Mouse (Mus musculus) kidney, adult 2 months (tissue): ENCODE measurements at regions not wholly inside any gene's neighbourhood (a gene's known extent, or its start where the extent isn't known, plus 50 kb on each side); places are given as distances from the start of the nearest gene placed in this dataset.

Source experiments
- DNase-seq: peaks from one replicate; pipeline ENCODE4 v3.0.0; 2021
- H3K27ac ChIP-seq: fragments of 200-500 bp; 2 replicates; pipeline ENCODE4 v1.5.1; 2012; ENCODE audit warnings: low read depth, low read length, control low read depth, inconsistent platforms; ENCODE audit not compliant: insufficient read depth
- H3K27me3 ChIP-seq: fragments of 200-500 bp; replicated peaks from 2 replicates; pipeline ENCODE4 v1.6.1; 2012; ENCODE audit warnings: mild to moderate bottlenecking, moderate library complexity, low read length, inconsistent platforms; ENCODE audit not compliant: control insufficient read depth, insufficient read depth
- H3K36me3 ChIP-seq: fragments of 200-500 bp; 2 replicates; pipeline ENCODE4 v1.6.1; 2012; ENCODE audit warnings: mild to moderate bottlenecking, moderate library complexity, low read length, inconsistent platforms; ENCODE audit not compliant: control insufficient read depth, insufficient read depth
- H3K4me1 ChIP-seq: fragments of 200-500 bp; 2 replicates; pipeline ENCODE4 v1.6.1; 2011; ENCODE audit warnings: low read length; ENCODE audit not compliant: control insufficient read depth, insufficient read depth
- H3K4me3 ChIP-seq: fragments of 200-500 bp; 2 replicates; pipeline ENCODE4 v1.5.1; 2011; ENCODE audit warnings: mild to moderate bottlenecking, low read depth, low read length, control low read depth; ENCODE audit not compliant: insufficient read depth
- CTCF ChIP-seq: fragments of 200-500 bp; conservative IDR thresholded peaks from 2 replicates; pipeline ENCODE4 v1.5.1; 2011; ENCODE audit warnings: low read depth, mild to moderate bottlenecking, control low read depth, low read length, moderate library complexity, mixed read lengths; ENCODE audit not compliant: insufficient read depth, insufficient read length
- POLR2A ChIP-seq: fragments of 200-500 bp; IDR thresholded peaks from one replicate; pipeline ENCODE4 v1.6.1; 2011; ENCODE audit warnings: low read depth, low read length, control low read depth
- WGBS: fragments of 180-500 bp; shearing (Covaris S2); methylation state at CpG from one replicate; pipeline ENCODE4 v1.1.7; 2018; 5-methylcytosine and 5-hydroxymethylcytosine counted together

- Histone ChIP-seq H3K27ac (no peak overlapping the region), H3K4me1 (no peaks in the 10 kb centered on the region), H3K27me3 (no peaks in the 10 kb centered on the region), H3K36me3 (no peaks in the 10 kb centered on the region), H3K4me3 (no peak overlapping the region)
- DNase-seq: no peak
- TF ChIP-seq POLR2A: no peak
- no peak for TF ChIP-seq CTCF
- 72% methylated on average over 4 of the region's 4 CpGs for WGBS
Observed at GRCm38 (mm10) chr3:139947247-139947646, 741.8 kb downstream of the Stpg2 start.

GRCm38 (mm10) chr3:139949096-139949495 is 743.6 kb downstream of the Stpg2 start:
- peak; percentile 7 for DNase-seq
- no peak for TF ChIP-seq CTCF
- TF ChIP-seq POLR2A: no peak
- 58% methylated on average over 4 of the region's 4 CpGs for WGBS

GRCm38 (mm10) chr3:139950016-139950705 is 744.7 kb downstream of the Stpg2 start:
- H3K4me1 ChIP-seq: no peaks in the 10 kb centered on the region
- no peak overlapping the region for H3K4me3 ChIP-seq
- H3K27ac ChIP-seq: no peak overlapping the region
- TF ChIP-seq CTCF (no peak), POLR2A (no peak)
- DNase-seq: no peak
- WGBS: 75% methylated on average over 8 of the region's 8 CpGs
- no peaks in the 10 kb centered on the region for H3K27me3 ChIP-seq
- no peaks in the 10 kb centered on the region for H3K36me3 ChIP-seq

More at GRCm38 (mm10) chr3:139949096-139949495, 743.6 kb downstream of the Stpg2 start:
- Histone ChIP-seq H3K27me3 (no peaks in the 10 kb centered on the region), H3K4me1 (no peaks in the 10 kb centered on the region), H3K4me3 (no peak overlapping the region), H3K36me3 (no peaks in the 10 kb centered on the region), H3K27ac (no peak overlapping the region)

GRCm38 (mm10) chr3:139951516-139951915 is 746.0 kb downstream of the Stpg2 start:
- Histone ChIP-seq H3K27ac (no peak overlapping the region), H3K36me3 (no peaks in the 10 kb centered on the region), H3K4me3 (no peak overlapping the region), H3K4me1 (no peaks in the 10 kb centered on the region), H3K27me3 (no peaks in the 10 kb centered on the region)
- no peak for DNase-seq
- TF ChIP-seq POLR2A (no peak), CTCF (no peak)
- 74% methylated on average over 8 of the region's 8 CpGs for WGBS

- DNase-seq: no peak
- 92% methylated on average over 1 of the region's 1 CpGs for WGBS
- TF ChIP-seq POLR2A (no peak), CTCF (no peak)
Observed at GRCm38 (mm10) chr3:139978172-139978571, 772.7 kb downstream of the Stpg2 start.

GRCm38 (mm10) chr3:139985830-139986481 is 780.5 kb downstream of the Stpg2 start:
- Histone ChIP-seq H3K27ac (no peak overlapping the region), H3K36me3 (no peaks in the 10 kb centered on the region), H3K4me3 (no peak overlapping the region), H3K4me1 (no peaks in the 10 kb centered on the region), H3K27me3 (no peaks in the 10 kb centered on the region)
- no peak for DNase-seq
- TF ChIP-seq POLR2A: no peak
- TF ChIP-seq CTCF: no peak
- 30% methylated on average over 4 of the region's 4 CpGs for WGBS

More at GRCm38 (mm10) chr3:139978172-139978571, 772.7 kb downstream of the Stpg2 start:
- Histone ChIP-seq H3K27ac (no peak overlapping the region), H3K27me3 (no peaks in the 10 kb centered on the region), H3K4me3 (no peak overlapping the region), H3K4me1 (no peaks in the 10 kb centered on the region), H3K36me3 (no peaks in the 10 kb centered on the region)

GRCm38 (mm10) chr3:139988938-139989337 is 783.4 kb downstream of the Stpg2 start:
- no peak overlapping the region for H3K27ac ChIP-seq
- no peak overlapping the region for H3K4me3 ChIP-seq
- H3K4me1 ChIP-seq: no peaks in the 10 kb centered on the region
- WGBS: 59% methylated on average over 1 of the region's 1 CpGs
- no peaks in the 10 kb centered on the region for H3K27me3 ChIP-seq
- no peaks in the 10 kb centered on the region for H3K36me3 ChIP-seq
- TF ChIP-seq CTCF: no peak
- TF ChIP-seq POLR2A: no peak
- no peak for DNase-seq
